16 mouse cellular contexts compared by ENCODE assay signal in genomic region chr2:50416056-50416455, GRCm38 (mm10).
"Had no signal": no experiment of that assay in that cellular context is flagged by ENCODE, and none has a peak within 500 bp of the region (broad histone marks: within the 10 kb centered on the region; RNA-seq: fewer than 3 reads in every experiment).

No protein-coding gene starts in this region.

- H3K36me3 ChIP-seq: neural tube, embryonic 13.5 days; neural tube, embryonic 15.5 days; stomach, embryonic 15.5 days had no signal

- H3K9ac ChIP-seq: neural tube, embryonic 13.5 days; neural tube, embryonic 15.5 days; stomach, embryonic 15.5 days had no signal

- H3K9me3 ChIP-seq: neural tube, embryonic 13.5 days; neural tube, embryonic 15.5 days; stomach, embryonic 15.5 days had no signal

- H3K4me1 ChIP-seq: neural tube, embryonic 13.5 days; neural tube, embryonic 15.5 days; stomach, embryonic 15.5 days had no signal

- H3K27ac ChIP-seq: neural tube, embryonic 13.5 days; neural tube, embryonic 15.5 days; stomach, embryonic 15.5 days; stomach, postnatal 0 days had no signal

- H3K4me2 ChIP-seq: neural tube, embryonic 13.5 days; neural tube, embryonic 15.5 days; stomach, embryonic 15.5 days had no signal

- H3K4me3 ChIP-seq: neural tube, embryonic 13.5 days; neural tube, embryonic 15.5 days; stomach, embryonic 15.5 days had no signal

- H3K27me3 ChIP-seq: neural tube, embryonic 13.5 days; neural tube, embryonic 15.5 days; stomach, embryonic 15.5 days had no signal

- DNase-seq: retina, postnatal 1 day; right cerebral cortex, adult 18-20 months; right cerebral cortex, postnatal 14 days; right cerebral cortex, postnatal 25 days; right cerebral cortex, postnatal 4 days; spleen, adult 18-20 months; thymus, adult 18-20 months; thymus, adult 2 months; thymus, postnatal 14 days; thymus, postnatal 25 days; thymus, postnatal 36 days; thymus, postnatal 4 days had no signal
